Mouse (Mus musculus) heart, postnatal 0 days (tissue): ENCODE results near the gene Prok2. TPM values are rescaled to one million over a fixed set of nuclear protein-coding genes. Genes with fewer than 3 reads are reported as not detected.

Experiments
- ATAC-seq: fragments of 200-750 bp; cut with Nextera tagmentation; 2 replicates; pipeline ENCODE4 v1.8.0; 2017; ENCODE audit warnings: low read depth, moderate number of reproducible peaks, moderate library complexity; ENCODE audit not compliant: insufficient read depth
- DNase-seq: peaks from one replicate; pipeline ENCODE4 v3.0.0-alpha.2; 2016; ENCODE audit warnings: low spot score
- H3K27ac ChIP-seq: fragments of 300-500 bp; sonication (generic); 2 replicates; pipeline ENCODE4 v1.5.1; 2014; ENCODE audit warnings: low read depth, mild to moderate bottlenecking
- H3K27me3 ChIP-seq: fragments of 300-500 bp; sonication (generic); 2 replicates; pipeline ENCODE4 v1.6.1; 2014; ENCODE audit warnings: low read length, mixed read lengths; ENCODE audit not compliant: control insufficient read depth, insufficient read depth
- H3K36me3 ChIP-seq: fragments of 300-500 bp; sonication (generic); replicated peaks from 2 replicates; pipeline ENCODE4 v1.6.1; 2014; ENCODE audit warnings: low read length, mixed read lengths; ENCODE audit not compliant: control insufficient read depth, insufficient read depth
- H3K4me1 ChIP-seq: fragments of 300-500 bp; sonication (generic); 2 replicates; pipeline ENCODE4 v1.6.1; 2014; ENCODE audit warnings: antibody characterized with exemption; ENCODE audit not compliant: control insufficient read depth, insufficient read depth
- H3K4me2 ChIP-seq: fragments of 300-500 bp; sonication (generic); 2 replicates; pipeline ENCODE4 v1.6.1; 2014; ENCODE audit warnings: low read depth, mild to moderate bottlenecking, low read length, moderate library complexity
- H3K4me3 ChIP-seq: fragments of 300-500 bp; sonication (generic); 2 replicates; pipeline ENCODE4 v1.5.1; 2014; ENCODE audit warnings: low read depth, low read length
- H3K9ac ChIP-seq: fragments of 300-500 bp; sonication (generic); replicated peaks from 2 replicates; pipeline ENCODE4 v1.6.1; 2014; ENCODE audit warnings: low read depth, low read length, mixed read lengths
- H3K9me3 ChIP-seq: fragments of 300-500 bp; sonication (generic); replicated peaks from 2 replicates; pipeline ENCODE4 v1.6.1; 2016; ENCODE audit warnings: low read length; ENCODE audit not compliant: control insufficient read depth
- CTCF ChIP-seq: IDR thresholded peaks from 2 replicates; pipeline ENCODE4 v1.5.1; 2016; ENCODE audit warnings: antibody characterized with exemption, control low read depth, low read depth
- EP300 ChIP-seq: IDR thresholded peaks from 2 replicates; pipeline ENCODE4 v1.6.1; 2016; ENCODE audit warnings: antibody characterized with exemption, low read depth
- WGBS: fragments of 180-500 bp; shearing (Covaris S2); extraction: QIAGEN DNeasy Blood & Tissue Kit; methylation state at CpG from one replicate; pipeline ENCODE4 v1.1.7; 2014; 5-methylcytosine and 5-hydroxymethylcytosine counted together
- polyA plus RNA-seq: library from polyadenylated mRNA; unstranded; fragments of >200 nt; fragmentation: Nextera tagmentation; extraction: Ambion mirVana; gene quantifications from 2 replicates; pipeline ENCODE4 v1.2.1, GENCODE M21; 2015
- total RNA-seq: library from RNA; depleted of rRNA; stranded (reverse); fragments of >200 nt; gene quantifications from 2 replicates; pipeline ENCODE4 v1.2.3, GENCODE M21; 2014; ENCODE audit warnings: low replicate concordance

Gene Prok2
- total and polyA plus RNA-seq, 2 experiments from 2014 or later, result not detected

DNA sequence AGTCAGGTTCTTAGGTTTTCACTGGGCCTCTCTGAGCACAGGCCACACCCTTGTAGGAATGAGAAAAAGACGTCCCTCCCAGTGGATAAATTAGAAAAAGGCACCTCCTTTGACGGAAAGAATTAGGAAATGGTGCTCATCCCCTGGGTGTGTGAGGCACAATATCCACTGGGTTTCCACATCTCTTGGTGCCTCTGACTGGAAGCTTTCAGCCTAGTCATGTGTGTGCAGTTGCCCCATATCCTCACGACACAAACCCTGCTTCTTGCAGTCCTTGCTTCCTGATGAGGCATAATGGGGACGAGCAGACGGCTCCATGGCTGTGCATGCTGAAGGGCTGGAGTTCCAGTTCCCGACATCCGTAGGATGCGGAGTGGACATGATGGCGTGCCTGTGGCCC lies 29.9 kb upstream of the Prok2 start:
- Histone ChIP-seq H3K27me3 (no peaks in the 10 kb centered on the region), H3K27ac (no peak overlapping the region), H3K4me1 (no peaks in the 10 kb centered on the region), H3K4me3 (no peak overlapping the region), H3K36me3 (no peaks in the 10 kb centered on the region), H3K4me2 (no peak overlapping the region), H3K9ac (no peak overlapping the region), H3K9me3 (no peaks in the 10 kb centered on the region)
- no peak for ATAC-seq
- DNase-seq, result no peak
- WGBS, result 81% methylated on average over 9 of the region's 9 CpGs
- TF ChIP-seq CTCF (no peak), EP300 (no peak)

DNA sequence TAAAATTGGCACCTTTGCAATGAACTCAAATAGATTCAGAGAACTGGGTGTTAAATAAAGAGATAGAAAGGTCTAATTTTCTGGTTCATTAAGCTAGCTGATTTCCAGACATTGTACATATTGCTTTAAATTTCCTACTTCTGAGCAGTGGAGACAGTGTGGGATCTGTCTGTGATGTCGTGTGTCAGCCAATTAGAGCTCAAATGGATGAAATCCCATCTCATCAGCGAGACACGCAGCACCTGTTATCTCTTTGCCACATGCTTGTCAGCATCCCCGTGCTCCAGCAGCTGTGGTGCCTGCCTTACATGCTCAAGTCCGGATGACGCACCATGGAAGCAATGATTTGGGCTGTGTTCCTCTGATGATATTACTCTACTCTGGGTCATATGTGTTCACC lies 25.1 kb upstream of the Prok2 start:
- H3K4me1 ChIP-seq, result no peaks in the 10 kb centered on the region
- no peak overlapping the region for H3K4me2 ChIP-seq
- H3K36me3 ChIP-seq, result no peaks in the 10 kb centered on the region
- 53% methylated on average over 6 of the region's 6 CpGs for WGBS
- no peak overlapping the region for H3K4me3 ChIP-seq
- H3K27me3 ChIP-seq, result no peaks in the 10 kb centered on the region
- TF ChIP-seq CTCF (no peak), EP300 (no peak)
- H3K27ac ChIP-seq, result no peak overlapping the region
- H3K9ac ChIP-seq, result no peak overlapping the region
- DNase-seq (no peak), ATAC-seq (no peak)
- H3K9me3 ChIP-seq, result no peaks in the 10 kb centered on the region

DNA sequence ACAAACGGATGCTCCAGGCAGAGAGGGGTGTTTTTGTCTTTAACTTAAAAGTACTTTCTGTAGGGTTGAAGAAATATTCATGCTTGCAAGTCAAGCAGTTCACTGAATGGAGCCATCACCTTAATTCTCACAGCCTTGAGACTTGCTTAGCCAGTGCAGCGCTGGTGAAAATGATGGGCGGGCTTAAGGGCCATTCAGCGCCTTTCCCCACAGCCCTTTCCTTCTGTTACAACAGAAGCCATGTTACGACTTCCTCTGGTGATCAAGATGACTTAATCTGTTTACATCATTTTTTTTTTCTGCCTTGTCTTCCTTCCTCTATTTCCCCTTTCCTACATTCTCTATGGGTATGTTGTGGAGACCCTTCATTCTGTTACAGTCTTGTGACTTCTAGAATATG lies 20.1 kb upstream of the Prok2 start:
- H3K36me3 ChIP-seq, result no peaks in the 10 kb centered on the region
- TF ChIP-seq CTCF (no peak), EP300 (no peak)
- no peak for DNase-seq
- no peaks in the 10 kb centered on the region for H3K27me3 ChIP-seq
- H3K4me1 ChIP-seq, result no peaks in the 10 kb centered on the region
- H3K27ac ChIP-seq, result no peak overlapping the region
- 71% methylated on average over 5 of the region's 5 CpGs for WGBS
- H3K4me3 ChIP-seq, result no peak overlapping the region
- no peak for ATAC-seq
- no peaks in the 10 kb centered on the region for H3K9me3 ChIP-seq
- no peak overlapping the region for H3K9ac ChIP-seq
- no peak overlapping the region for H3K4me2 ChIP-seq

DNA sequence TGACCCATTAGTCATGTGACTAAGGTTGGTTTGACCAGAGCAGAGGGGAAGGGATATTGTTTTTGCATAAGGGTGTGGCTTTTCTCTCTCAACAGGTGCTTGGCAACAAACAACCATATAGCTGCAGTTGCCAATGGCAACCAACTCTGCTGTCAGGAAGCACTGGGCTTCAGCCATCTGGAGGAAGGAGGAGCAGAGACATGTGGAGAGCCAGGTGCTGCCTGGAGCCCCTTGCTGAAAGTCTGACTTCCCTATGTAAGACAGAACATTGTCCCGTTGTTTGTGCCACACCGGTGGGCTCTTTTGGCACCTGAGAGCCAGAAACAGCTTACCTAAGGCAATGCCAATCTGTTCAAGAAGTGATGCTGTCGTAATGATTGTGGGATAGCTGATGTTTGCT lies 16.7 kb upstream of the Prok2 start:
- DNase-seq (no peak), ATAC-seq (no peak)
- H3K27me3 ChIP-seq, result no peaks in the 10 kb centered on the region
- H3K9me3 ChIP-seq, result no peaks in the 10 kb centered on the region
- H3K27ac ChIP-seq, result no peak overlapping the region
- no peak overlapping the region for H3K9ac ChIP-seq
- H3K36me3 ChIP-seq, result no peaks in the 10 kb centered on the region
- no peak overlapping the region for H3K4me2 ChIP-seq
- no peak overlapping the region for H3K4me3 ChIP-seq
- TF ChIP-seq CTCF, result no peak
- TF ChIP-seq EP300, result no peak
- WGBS, result 78% methylated on average over 3 of the region's 3 CpGs
- H3K4me1 ChIP-seq, result no peaks in the 10 kb centered on the region

DNA sequence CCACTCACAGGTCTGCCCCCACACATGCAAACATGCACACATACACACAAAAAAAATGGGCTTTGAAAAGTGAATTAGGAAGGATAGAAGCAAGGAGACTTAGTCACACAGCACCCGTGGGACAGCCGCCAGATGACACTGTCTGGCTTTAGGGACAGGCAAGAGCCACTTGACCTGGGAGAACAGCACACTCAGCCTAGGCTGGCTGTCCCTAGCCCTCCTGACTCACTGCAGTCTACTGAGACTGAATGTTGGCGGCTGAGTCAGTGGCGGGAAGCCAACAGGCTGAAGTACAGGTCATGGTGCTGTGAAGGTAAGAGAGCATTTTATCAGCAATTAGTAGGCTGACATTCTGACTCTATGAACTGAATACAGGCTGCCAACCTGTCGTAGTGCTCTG lies 8.5 kb upstream of the Prok2 start:
- Histone ChIP-seq H3K4me3 (no peak overlapping the region), H3K9ac (no peak overlapping the region), H3K9me3 (no peaks in the 10 kb centered on the region), H3K4me2 (no peak overlapping the region), H3K4me1 (no peaks in the 10 kb centered on the region), H3K36me3 (no peaks in the 10 kb centered on the region), H3K27me3 (0 out of 2 replicates have a peak, but pooled peaks cover 5% of the 10 kb centered on the region), H3K27ac (no peak overlapping the region)
- TF ChIP-seq CTCF, result no peak
- no peak for DNase-seq
- WGBS, result 37% methylated on average over 5 of the region's 5 CpGs
- ATAC-seq, result no peak

DNA sequence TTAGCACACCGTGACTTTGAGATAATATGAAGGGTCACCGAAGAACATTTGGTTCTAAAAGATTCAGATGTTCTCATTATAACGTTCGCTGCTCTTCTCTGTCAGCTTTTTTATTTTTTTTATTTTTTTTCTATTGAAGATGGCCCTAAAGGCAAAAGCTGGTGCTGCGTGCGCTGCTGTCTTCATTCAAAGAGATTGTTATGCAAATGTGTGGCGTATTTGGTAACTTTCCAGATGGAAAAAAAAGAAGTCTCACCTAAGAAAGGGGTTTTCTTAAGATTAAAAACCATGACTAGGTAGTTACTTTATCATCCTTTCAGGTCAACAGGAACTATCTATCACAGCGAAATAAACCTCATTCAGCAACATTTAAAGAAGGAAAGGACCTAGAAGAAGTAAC lies 6.5 kb upstream of the Prok2 start:
- Histone ChIP-seq H3K9me3 (no peaks in the 10 kb centered on the region), H3K4me3 (no peak overlapping the region), H3K27me3 (peaks cover 24% of the 10 kb centered on the region), H3K9ac (no peak overlapping the region), H3K27ac (no peak overlapping the region), H3K4me2 (no peak overlapping the region), H3K36me3 (no peaks in the 10 kb centered on the region), H3K4me1 (no peaks in the 10 kb centered on the region)
- no peak for ATAC-seq
- DNase-seq, result no peak
- TF ChIP-seq EP300 (no peak), CTCF (no peak)
- WGBS, result 85% methylated on average over 8 of the region's 8 CpGs
